Mouse (Mus musculus) heart, adult 8-10 months (tissue): ENCODE data around the gene Serpina3f. TPM values are rescaled to one million over a fixed set of nuclear protein-coding genes. Genes with fewer than 3 reads are reported as not detected.
A peak's percentile ranks its signal among the peaks of the same experiment; 100 is the strongest.
"Not testable (repeated sequence)": the region's sequence is repeated elsewhere in the genome, so short reads cannot be mapped to it uniquely, and the experiment has no call there.

ENCODE experiments used
- DNase-seq: peaks from one replicate; pipeline ENCODE4 v3.0.0; 2022; ENCODE audit warnings: low spot score
- total RNA-seq, 4 experiments: library from RNA; stranded (reverse); gene quantifications; 2 replicates each; pipeline ENCODE4 v1.2.4; 2022

Gene Serpina3f
- not detected for total RNA-seq

- no peak for DNase-seq
These were observed at the start of gene Serpina3f for GRCm38 (mm10) chr12:104214445-104214753. Gene Serpina3f, plus strand, starts transcription at chr12:104214544.

GRCm38 (mm10) chr12:104174747-104175146, 39.6 kb upstream of the Serpina3f start:
- DNase-seq: peak; percentile 76

GRCm38 (mm10) chr12:104175636-104176035, 38.7 kb upstream of the Serpina3f start:
- no peak for DNase-seq

- DNase-seq: peak; percentile 12
These were observed 35.8 kb upstream of the Serpina3f start for GRCm38 (mm10) chr12:104178577-104178976.

GRCm38 (mm10) chr12:104178987-104179386, 35.4 kb upstream of the Serpina3f start:
- no peak for DNase-seq

GRCm38 (mm10) chr12:104185046-104185445, 29.3 kb upstream of the Serpina3f start:
- DNase-seq: no peak

- no peak for DNase-seq
These were observed 28.2 kb upstream of the Serpina3f start for GRCm38 (mm10) chr12:104186041-104186581.

GRCm38 (mm10) chr12:104189246-104189645, 25.1 kb upstream of the Serpina3f start:
- DNase-seq: no peak

GRCm38 (mm10) chr12:104190852-104191251, 23.5 kb upstream of the Serpina3f start:
- DNase-seq: no peak

GRCm38 (mm10) chr12:104209149-104209548, 5.2 kb upstream of the Serpina3f start:
- no peak for DNase-seq

- DNase-seq: no peak
These were observed 4.5 kb upstream of the Serpina3f start for GRCm38 (mm10) chr12:104209802-104210201.

- no peak for DNase-seq
These were observed 477 bp upstream of the Serpina3f start for GRCm38 (mm10) chr12:104213689-104214444.

GRCm38 (mm10) chr12:104215249-104215648, 905 bp downstream of the Serpina3f start:
- no peak for DNase-seq

- no peak for DNase-seq
These were observed 7.3 kb downstream of the Serpina3f start for GRCm38 (mm10) chr12:104221616-104222015.

GRCm38 (mm10) chr12:104223690-104224089, 9.3 kb downstream of the Serpina3f start:
- no peak for DNase-seq

- DNase-seq: peak; percentile 19
These were observed 10.4 kb downstream of the Serpina3f start for GRCm38 (mm10) chr12:104224598-104225300.

- no peak for DNase-seq
These were observed 16.4 kb downstream of the Serpina3f start for GRCm38 (mm10) chr12:104230762-104231161.

- DNase-seq: no peak
These were observed 21.6 kb downstream of the Serpina3f start, which contains the start of gene Serpina3g for GRCm38 (mm10) chr12:104235915-104236314. Gene Serpina3g, plus strand, starts transcription at chr12:104236245.

GRCm38 (mm10) chr12:104238048-104238447, 23.7 kb downstream of the Serpina3f start:
- not testable (repeated sequence) for DNase-seq

- DNase-seq: no peak
These were observed 29.0 kb downstream of the Serpina3f start for GRCm38 (mm10) chr12:104243307-104243706.

GRCm38 (mm10) chr12:104245092-104245491, 30.7 kb downstream of the Serpina3f start:
- DNase-seq: no peak

- DNase-seq: peak; percentile 31
These were observed 31.3 kb downstream of the Serpina3f start for GRCm38 (mm10) chr12:104245595-104245994.

GRCm38 (mm10) chr12:104247553-104248002, 33.2 kb downstream of the Serpina3f start:
- DNase-seq: peak; percentile 33
